Mouse (Mus musculus): ENCODE results near the gene Inf2. TPM values are rescaled to one million over a fixed set of nuclear protein-coding genes. Genes with fewer than 3 reads are reported as not detected.

The Inf2 gene
- polyA plus RNA-seq, 1 experiment = 118 TPM

- no peak for TF ChIP-seq USF1 (IDR thresholded peaks at IDR 0.05; ENCODE audit: low read depth)
- TF ChIP-seq MYOD1 (IDR thresholded peaks at IDR 0.05; ENCODE audit: control insufficient read depth, insufficient read length, low read depth) = no peak
- no peak for TF ChIP-seq CEBPB (IDR thresholded peaks at IDR 0.05; ENCODE audit: low read depth)
- TF ChIP-seq FOSL1 (IDR thresholded peaks at IDR 0.05; ENCODE audit: insufficient read depth, low read length, poor library complexity, severe bottlenecking) = no peak
- TF ChIP-seq MAX (IDR thresholded peaks at IDR 0.05) = no peak
- no peak for TF ChIP-seq MYOG (IDR thresholded peaks at IDR 0.05; ENCODE audit: control insufficient read depth, extremely low read depth, insufficient read length)
- TF ChIP-seq CTCF (IDR thresholded peaks at IDR 0.05; ENCODE audit: control insufficient read depth, insufficient read depth, insufficient read length) = no peak
- Histone ChIP-seq H3K27me3 (ENCODE audit: control insufficient read depth, insufficient read depth, insufficient read length) (no peaks in the 10 kb centered on the region), H3ac (ENCODE audit: control insufficient read depth, insufficient read length, low read depth) (no peak overlapping the region)
These were observed 42.9 kb downstream of the Inf2 start for GRCm38 (mm10) chr12:112631472-112631871.

DNA sequence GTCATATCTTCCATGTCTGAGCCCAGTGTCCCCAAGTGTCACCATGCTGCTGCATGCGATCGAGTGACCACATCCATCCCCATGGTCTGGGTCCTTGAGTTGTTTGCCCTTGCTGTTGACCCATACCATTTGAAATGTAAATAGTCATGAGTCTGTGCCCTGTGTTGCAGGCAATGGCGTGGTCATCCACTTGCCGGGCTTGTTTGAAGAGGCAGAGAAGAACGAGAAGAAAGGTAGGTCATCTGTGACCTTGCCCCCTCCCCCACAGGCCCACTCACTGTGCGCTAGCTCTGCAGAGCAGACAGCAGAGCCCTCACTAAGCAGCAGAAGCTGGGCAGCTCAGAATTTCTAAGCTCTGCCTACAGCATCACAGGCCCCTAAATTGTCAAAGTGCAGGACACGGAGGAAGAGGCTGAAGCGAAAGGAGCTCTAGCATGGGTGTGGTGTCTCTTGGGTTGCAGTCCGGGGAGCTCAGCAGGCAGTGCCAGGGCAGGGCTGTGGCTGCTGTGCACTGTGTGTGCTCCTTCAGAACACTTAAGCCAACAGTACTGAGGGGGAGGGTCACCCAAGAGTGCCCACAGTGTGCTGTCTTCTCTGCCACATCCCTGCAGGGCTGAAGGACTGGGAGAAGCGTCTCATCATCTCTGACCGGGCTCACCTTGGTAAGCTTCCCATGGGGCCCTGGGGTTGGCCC, 43.6 kb downstream of the Inf2 start:
- no peaks in the 10 kb centered on the region for H3K27me3 ChIP-seq (ENCODE audit: control insufficient read depth, insufficient read depth, insufficient read length)

More at GRCm38 (mm10) chr12:112631472-112631871, 42.9 kb downstream of the Inf2 start:
- Histone ChIP-seq H3K79me3 (ENCODE audit: low read depth) (no peaks in the 10 kb centered on the region), H3K79me2 (ENCODE audit: control insufficient read depth, insufficient read depth) (no peaks in the 10 kb centered on the region), H3K4me3 (ENCODE audit: insufficient read depth, poor library complexity, severe bottlenecking) (no peak overlapping the region), H3K36me3 (ENCODE audit: control insufficient read depth, insufficient read depth) (no peaks in the 10 kb centered on the region)

GRCm38 (mm10) chr12:112632907-112633306, 44.3 kb downstream of the Inf2 start:
- Histone ChIP-seq H3ac (ENCODE audit: control insufficient read depth, insufficient read length, low read depth) (no peak overlapping the region), H3K79me2 (ENCODE audit: control insufficient read depth, insufficient read depth) (no peaks in the 10 kb centered on the region), H3K79me3 (ENCODE audit: low read depth) (no peaks in the 10 kb centered on the region), H3K27me3 (ENCODE audit: control insufficient read depth, insufficient read depth, insufficient read length) (no peaks in the 10 kb centered on the region), H3K36me3 (ENCODE audit: control insufficient read depth, insufficient read depth) (no peaks in the 10 kb centered on the region), H3K4me3 (ENCODE audit: insufficient read depth, poor library complexity, severe bottlenecking) (no peak overlapping the region)
- TF ChIP-seq MYOG (IDR thresholded peaks at IDR 0.05; ENCODE audit: control insufficient read depth, extremely low read depth, insufficient read length) (no peak), FOSL1 (IDR thresholded peaks at IDR 0.05; ENCODE audit: insufficient read depth, low read length, poor library complexity, severe bottlenecking) (no peak), MAX (IDR thresholded peaks at IDR 0.05) (no peak), MYOD1 (IDR thresholded peaks at IDR 0.05; ENCODE audit: control insufficient read depth, insufficient read length, low read depth) (no peak), CTCF (IDR thresholded peaks at IDR 0.05; ENCODE audit: control insufficient read depth, insufficient read depth, insufficient read length) (no peak), CEBPB (IDR thresholded peaks at IDR 0.05; ENCODE audit: low read depth) (no peak), USF1 (IDR thresholded peaks at IDR 0.05; ENCODE audit: low read depth) (no peak)

More for the DNA sequence above, 43.6 kb downstream of the Inf2 start:
- no peak for TF ChIP-seq CEBPB (IDR thresholded peaks at IDR 0.05; ENCODE audit: low read depth)
- TF ChIP-seq USF1 (IDR thresholded peaks at IDR 0.05; ENCODE audit: low read depth) = no peak
- no peak for TF ChIP-seq MYOD1 (IDR thresholded peaks at IDR 0.05; ENCODE audit: control insufficient read depth, insufficient read length, low read depth)
- no peak for TF ChIP-seq CTCF (IDR thresholded peaks at IDR 0.05; ENCODE audit: control insufficient read depth, insufficient read depth, insufficient read length)
- TF ChIP-seq MYOG (IDR thresholded peaks at IDR 0.05; ENCODE audit: control insufficient read depth, extremely low read depth, insufficient read length) = no peak
- TF ChIP-seq MAX (IDR thresholded peaks at IDR 0.05) = no peak
- TF ChIP-seq FOSL1 (IDR thresholded peaks at IDR 0.05; ENCODE audit: insufficient read depth, low read length, poor library complexity, severe bottlenecking) = no peak
- Histone ChIP-seq H3K79me2 (ENCODE audit: control insufficient read depth, insufficient read depth) (no peaks in the 10 kb centered on the region), H3ac (ENCODE audit: control insufficient read depth, insufficient read length, low read depth) (no peak overlapping the region), H3K36me3 (ENCODE audit: control insufficient read depth, insufficient read depth) (no peaks in the 10 kb centered on the region), H3K4me3 (ENCODE audit: insufficient read depth, poor library complexity, severe bottlenecking) (no peak overlapping the region), H3K79me3 (ENCODE audit: low read depth) (no peaks in the 10 kb centered on the region)

DNA sequence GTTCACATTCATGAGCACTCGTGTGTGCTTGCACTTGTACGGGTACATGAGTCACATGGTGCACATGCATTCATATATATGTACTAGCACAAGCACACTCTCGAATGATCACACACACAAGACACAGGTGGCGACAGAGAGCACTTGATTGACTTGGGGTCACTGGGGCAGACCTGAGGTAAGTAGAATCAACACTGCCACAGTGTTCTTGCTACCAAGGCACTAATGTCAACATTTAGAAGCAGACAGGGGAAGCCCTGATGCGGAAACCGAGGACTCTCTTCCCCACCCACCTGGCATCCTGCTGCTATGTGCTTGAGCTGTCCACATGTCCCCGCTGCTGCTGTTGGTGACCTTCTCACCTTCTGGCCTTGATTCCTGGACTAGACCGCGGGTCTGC, 45.1 kb downstream of the Inf2 start:
- H3K4me3 ChIP-seq (ENCODE audit: insufficient read depth, poor library complexity, severe bottlenecking) = no peak overlapping the region
- no peaks in the 10 kb centered on the region for H3K79me2 ChIP-seq (ENCODE audit: control insufficient read depth, insufficient read depth)
- H3K79me3 ChIP-seq (ENCODE audit: low read depth) = no peaks in the 10 kb centered on the region
- no peaks in the 10 kb centered on the region for H3K27me3 ChIP-seq (ENCODE audit: control insufficient read depth, insufficient read depth, insufficient read length)
- no peaks in the 10 kb centered on the region for H3K36me3 ChIP-seq (ENCODE audit: control insufficient read depth, insufficient read depth)
- H3ac ChIP-seq (ENCODE audit: control insufficient read depth, insufficient read length, low read depth) = no peak overlapping the region
- TF ChIP-seq MYOD1 (IDR thresholded peaks at IDR 0.05; ENCODE audit: control insufficient read depth, insufficient read length, low read depth) = no peak
- no peak for TF ChIP-seq MYOG (IDR thresholded peaks at IDR 0.05; ENCODE audit: control insufficient read depth, extremely low read depth, insufficient read length)
- no peak for TF ChIP-seq USF1 (IDR thresholded peaks at IDR 0.05; ENCODE audit: low read depth)

GRCm38 (mm10) chr12:112639526-112639925, 50.9 kb downstream of the Inf2 start:
- Histone ChIP-seq H3K36me3 (ENCODE audit: control insufficient read depth, insufficient read depth) (no peaks in the 10 kb centered on the region), H3ac (ENCODE audit: control insufficient read depth, insufficient read length, low read depth) (no peak overlapping the region), H3K4me3 (ENCODE audit: insufficient read depth, poor library complexity, severe bottlenecking) (no peak overlapping the region), H3K79me3 (ENCODE audit: low read depth) (no peaks in the 10 kb centered on the region), H3K79me2 (ENCODE audit: control insufficient read depth, insufficient read depth) (no peaks in the 10 kb centered on the region), H3K27me3 (ENCODE audit: control insufficient read depth, insufficient read depth, insufficient read length) (no peaks in the 10 kb centered on the region)
- TF ChIP-seq CTCF (IDR thresholded peaks at IDR 0.05; ENCODE audit: control insufficient read depth, insufficient read depth, insufficient read length) = no peak
- TF ChIP-seq MAX (IDR thresholded peaks at IDR 0.05) = no peak
- TF ChIP-seq CEBPB (IDR thresholded peaks at IDR 0.05; ENCODE audit: low read depth) = no peak
- no peak for TF ChIP-seq MYOG (IDR thresholded peaks at IDR 0.05; ENCODE audit: control insufficient read depth, extremely low read depth, insufficient read length)
- TF ChIP-seq MYOD1 (IDR thresholded peaks at IDR 0.05; ENCODE audit: control insufficient read depth, insufficient read length, low read depth) = no peak
- TF ChIP-seq USF1 (IDR thresholded peaks at IDR 0.05; ENCODE audit: low read depth) = no peak
- no peak for TF ChIP-seq FOSL1 (IDR thresholded peaks at IDR 0.05; ENCODE audit: insufficient read depth, low read length, poor library complexity, severe bottlenecking)
